ENCODE assay signal across 9 mouse cellular contexts in the genomic region with DNA sequence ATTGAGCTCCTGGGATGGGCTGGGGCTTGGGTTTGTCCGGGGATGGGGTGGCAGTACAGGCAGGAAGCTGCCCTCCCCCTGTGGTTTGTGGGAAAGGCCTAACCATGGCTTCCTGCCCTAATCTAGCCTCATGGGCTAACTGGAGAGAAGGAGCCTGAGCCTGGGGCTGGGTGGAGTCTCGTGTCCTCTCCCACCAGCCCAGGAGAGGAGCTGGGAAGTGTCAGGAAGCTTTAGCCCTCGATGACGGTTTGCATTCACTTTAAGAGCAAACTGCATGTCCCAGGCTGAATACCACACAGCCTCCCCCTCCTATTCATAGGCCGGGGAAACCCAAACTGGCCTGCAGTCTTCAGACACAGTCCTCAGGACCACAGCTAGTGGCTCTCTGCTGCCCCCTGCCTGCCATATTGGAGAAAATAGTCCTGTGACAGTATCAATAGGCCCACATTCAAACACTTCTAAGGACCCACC. TPM values are rescaled to one million over a fixed set of nuclear protein-coding genes. Genes with fewer than 3 reads are reported as not detected.
DNase-seq lines count a peak whose midpoint lies in the region; ATAC-seq and TF ChIP-seq lines count a peak whose summit lies in the region.
"Had no signal": no experiment of that assay in that cellular context is flagged by ENCODE, and none has a peak within 500 bp of the region (broad histone marks: within the 10 kb centered on the region; RNA-seq: fewer than 3 reads in every experiment).

No protein-coding gene starts in this region.

- ATAC-seq in intestine, embryonic 14.5 days (replicated peaks; ENCODE audit: low FRiP score, low TSS enrichment, low read depth): no peak
- ATAC-seq in intestine, embryonic 15.5 days: no peak
- ATAC-seq in G1E (ENCODE audit: extremely low read depth, insufficient number of reproducible peaks, low FRiP score, poor library complexity, severe bottlenecking): peak; percentile 35; the same call in 1 of the 2 replicates
- peak; percentile 24 for ATAC-seq in forebrain, postnatal 0 days
- peak; percentile 38 for ATAC-seq in megakaryocyte, adult 5-6 weeks (ENCODE audit: poor library complexity, severe bottlenecking)

- peak; percentile 84 for DNase-seq in intestine, embryonic 14.5 days (ENCODE audit: low spot score)
- peak; percentile 69 for DNase-seq in G1E (ENCODE audit: low spot score)
- peak; percentile 80 for DNase-seq in cerebellum, adult 8-10 months
- peak; percentile 88 for DNase-seq in forebrain, postnatal 0 days
- DNase-seq in layer of hippocampus, adult 2 months (ENCODE audit: low spot score in 2 of 2): peak; percentile 55 to 73
- peak; percentile 56 to 83 for DNase-seq in spleen, postnatal 10 days (ENCODE audit: low spot score in 2 of 2)

- TF ChIP-seq CTCF in G1E (IDR thresholded peaks at IDR 0.05; ENCODE audit: low read depth, low read length): peak; percentile 72
- peak; percentile 92 for TF ChIP-seq CTCF in forebrain, postnatal 0 days (IDR thresholded peaks at IDR 0.05; ENCODE audit: low read depth)
- TF ChIP-seq CTCF in layer of hippocampus, adult 2 months (conservative IDR thresholded peaks at IDR 0.05): peak; percentile 84

- peaks cover 22% of the 10 kb centered on the region for H3K27me3 ChIP-seq in intestine, embryonic 14.5 days (replicated peaks; ENCODE audit: control insufficient read depth, insufficient read depth, low read length)
- peaks cover 30% of the 10 kb centered on the region for H3K27me3 ChIP-seq in intestine, embryonic 15.5 days (replicated peaks)
- H3K27me3 ChIP-seq in G1E (ENCODE audit: insufficient read depth, low read length): peaks cover 64% of the 10 kb centered on the region
- H3K27me3 ChIP-seq in forebrain, postnatal 0 days (ENCODE audit: insufficient read depth, low read length): no peaks in the 10 kb centered on the region; the same call in 1 of the 2 replicates

- H3K4me2 ChIP-seq in intestine, embryonic 14.5 days (ENCODE audit: low read length): no peak overlapping the region
- no peak overlapping the region for H3K4me2 ChIP-seq in intestine, embryonic 15.5 days (replicated peaks)
- no peak overlapping the region for H3K4me2 ChIP-seq in forebrain, postnatal 0 days (ENCODE audit: low read depth)
- H3K4me2 ChIP-seq: embryonic facial prominence, embryonic 15.5 days had no signal

- no peak overlapping the region for H3K9ac ChIP-seq in intestine, embryonic 14.5 days (ENCODE audit: low read length)
- H3K9ac ChIP-seq in intestine, embryonic 15.5 days: no peak overlapping the region
- no peak overlapping the region for H3K9ac ChIP-seq in forebrain, postnatal 0 days
- H3K9ac ChIP-seq: embryonic facial prominence, embryonic 15.5 days had no signal

- no peaks in the 10 kb centered on the region for H3K36me3 ChIP-seq in intestine, embryonic 14.5 days (ENCODE audit: control insufficient read depth, insufficient read depth, low read length)
- H3K36me3 ChIP-seq in intestine, embryonic 15.5 days: no peaks in the 10 kb centered on the region
- no peaks in the 10 kb centered on the region for H3K36me3 ChIP-seq in G1E (replicated peaks)
- no peaks in the 10 kb centered on the region; the same call in 1 of the 2 replicates for H3K36me3 ChIP-seq in forebrain, postnatal 0 days (ENCODE audit: insufficient read depth)
- H3K36me3 ChIP-seq: embryonic facial prominence, embryonic 15.5 days had no signal

- no peak overlapping the region for H3K27ac ChIP-seq in intestine, embryonic 14.5 days (ENCODE audit: low read depth)
- H3K27ac ChIP-seq in intestine, embryonic 15.5 days: no peak overlapping the region
- H3K27ac ChIP-seq in forebrain, postnatal 0 days (ENCODE audit: low read depth, low read length): no peak overlapping the region
- H3K27ac ChIP-seq in layer of hippocampus, adult 2 months: no peak overlapping the region
- H3K27ac ChIP-seq: embryonic facial prominence, embryonic 15.5 days had no signal

- no peak overlapping the region for H3K4me3 ChIP-seq in intestine, embryonic 14.5 days (ENCODE audit: low read depth, low read length)
- no peak overlapping the region for H3K4me3 ChIP-seq in intestine, embryonic 15.5 days (replicated peaks)
- no peak overlapping the region for H3K4me3 ChIP-seq in G1E (ENCODE audit: low read depth, low read length)
- H3K4me3 ChIP-seq in forebrain, postnatal 0 days (ENCODE audit: low read depth, low read length): no peak overlapping the region
- H3K4me3 ChIP-seq in layer of hippocampus, adult 2 months: no peak overlapping the region
- H3K4me3 ChIP-seq: embryonic facial prominence, embryonic 15.5 days had no signal

- H3K4me1 ChIP-seq in intestine, embryonic 14.5 days (replicated peaks; ENCODE audit: control insufficient read depth, insufficient read depth, low read length): no peaks in the 10 kb centered on the region
- 0 out of 2 replicates have a peak, but pooled peaks cover 5% of the 10 kb centered on the region for H3K4me1 ChIP-seq in intestine, embryonic 15.5 days (replicated peaks)
- peaks cover 49% of the 10 kb centered on the region for H3K4me1 ChIP-seq in G1E (ENCODE audit: insufficient read depth, low read depth, low read length)
- peaks cover 4% of the 10 kb centered on the region for H3K4me1 ChIP-seq in forebrain, postnatal 0 days (ENCODE audit: insufficient read depth)

- 37% methylated on average over 5 of the region's 5 CpGs for WGBS in intestine, embryonic 14.5 days
- 34% methylated on average over 5 of the region's 5 CpGs for WGBS in intestine, embryonic 15.5 days
- 39% methylated on average over 5 of the region's 5 CpGs for WGBS in forebrain, postnatal 0 days

- H3K9me3 ChIP-seq in intestine, embryonic 14.5 days (ENCODE audit: control insufficient read depth, low read length): no peaks in the 10 kb centered on the region
- no peaks in the 10 kb centered on the region for H3K9me3 ChIP-seq in intestine, embryonic 15.5 days
- H3K9me3 ChIP-seq in G1E (replicated peaks): no peaks in the 10 kb centered on the region
- no peaks in the 10 kb centered on the region for H3K9me3 ChIP-seq in forebrain, postnatal 0 days (ENCODE audit: low read length)
- H3K9me3 ChIP-seq: embryonic facial prominence, embryonic 15.5 days had no signal

RNA-seq across cellular contexts. Expression of gene Abca2, which starts 1.7 kb away (rescaled TPM):
- polyA plus RNA-seq in intestine, embryonic 14.5 days (2014; fragmentation: Nextera tagmentation; extraction: Ambion mirVana): 4.8 and 4.9 TPM in 2 replicates
- 2.8 and 3.7 TPM in 2 replicates for polyA plus RNA-seq in intestine, embryonic 15.5 days (2015; fragmentation: Nextera tagmentation; extraction: Ambion mirVana)
- total RNA-seq in G1E (2014; fragmentation: Nextera tagmentation) (9.8 and 18.6 TPM in 2 replicates), G1E (2017) (2.8 and 5.3 TPM in 2 replicates)
- 5.9 and 6.0 TPM in 2 replicates for polyA plus RNA-seq in G1E (2012)
- 51.5 and 67.4 TPM in 2 replicates for total RNA-seq in forebrain, postnatal 0 days (2014; rRNA removed)
- polyA plus RNA-seq in forebrain, postnatal 0 days (2015; fragmentation: Nextera tagmentation; extraction: Ambion mirVana): 8.8 and 10.5 TPM in 2 replicates
- total RNA-seq in layer of hippocampus, adult 2 months (2021): 100 to 1,000 TPM; 159 to 167 TPM
- total RNA-seq in megakaryocyte, adult 5-6 weeks (2015): 25.5 and 33.3 TPM in 2 replicates
- total RNA-seq in megakaryocyte, adult 5-6 weeks (2017): 12.0 and 13.0 TPM in 2 replicates

RNA-seq across cellular contexts. Expression of gene Fut7, which starts 3.7 kb away (rescaled TPM):
- 0.15 TPM in 1 of 2 replicates, not detected in the other for polyA plus RNA-seq in intestine, embryonic 14.5 days (2014; fragmentation: Nextera tagmentation; extraction: Ambion mirVana)
- polyA plus RNA-seq in intestine, embryonic 15.5 days (2015; fragmentation: Nextera tagmentation; extraction: Ambion mirVana): 0.18 TPM in 1 of 2 replicates, not detected in the other
- not detected in 2 replicates for total RNA-seq in G1E (2014; fragmentation: Nextera tagmentation)
- total RNA-seq in G1E (2017): 0.22 TPM in 1 of 2 replicates, not detected in the other
- not detected in 2 replicates for polyA plus RNA-seq in G1E (2012)
- 1.3 TPM in 1 of 2 replicates, not detected in the other for total RNA-seq in forebrain, postnatal 0 days (2014; rRNA removed)
- 0.17 and 0.23 TPM in 2 replicates for polyA plus RNA-seq in forebrain, postnatal 0 days (2015; fragmentation: Nextera tagmentation; extraction: Ambion mirVana)
- total RNA-seq in layer of hippocampus, adult 2 months (2021): under 1 TPM in 1 of 2 experiments, not detected in 1; 0.37 TPM
- 10.1 and 11.6 TPM in 2 replicates for total RNA-seq in megakaryocyte, adult 5-6 weeks (2015)
- total RNA-seq in megakaryocyte, adult 5-6 weeks (2017): 20.4 and 21.5 TPM in 2 replicates

RNA-seq across cellular contexts. Expression of gene Npdc1, which starts 27.6 kb away (rescaled TPM):
- polyA plus RNA-seq in intestine, embryonic 14.5 days (2014; fragmentation: Nextera tagmentation; extraction: Ambion mirVana): 42.2 and 45.4 TPM in 2 replicates
- 40.9 and 48.2 TPM in 2 replicates for polyA plus RNA-seq in intestine, embryonic 15.5 days (2015; fragmentation: Nextera tagmentation; extraction: Ambion mirVana)
- total RNA-seq in G1E (2014; fragmentation: Nextera tagmentation) (not detected in 2 replicates), G1E (2017) (0.22 and 0.64 TPM in 2 replicates)
- not detected in 2 replicates for polyA plus RNA-seq in G1E (2012)
- total RNA-seq in forebrain, postnatal 0 days (2014; rRNA removed): 179 and 188 TPM in 2 replicates
- 413 and 442 TPM in 2 replicates for polyA plus RNA-seq in forebrain, postnatal 0 days (2015; fragmentation: Nextera tagmentation; extraction: Ambion mirVana)
- total RNA-seq in layer of hippocampus, adult 2 months (2021): 100 to 1,000 TPM; 429 to 433 TPM
- total RNA-seq in megakaryocyte, adult 5-6 weeks (2015): not detected in 2 replicates
- not detected in 2 replicates for total RNA-seq in megakaryocyte, adult 5-6 weeks (2017)

RNA-seq across cellular contexts. Expression of gene Clic3, which starts 29.9 kb away (rescaled TPM):
- 1.8 and 2.0 TPM in 2 replicates for polyA plus RNA-seq in intestine, embryonic 14.5 days (2014; fragmentation: Nextera tagmentation; extraction: Ambion mirVana)
- polyA plus RNA-seq in intestine, embryonic 15.5 days (2015; fragmentation: Nextera tagmentation; extraction: Ambion mirVana): 2.2 and 3.0 TPM in 2 replicates
- total RNA-seq in G1E (2014; fragmentation: Nextera tagmentation): not detected in 2 replicates
- 0.22 TPM in 1 of 2 replicates, not detected in the other for total RNA-seq in G1E (2017)
- polyA plus RNA-seq in G1E (2012): not detected in 2 replicates
- 0.48 TPM in 1 of 2 replicates, not detected in the other for total RNA-seq in forebrain, postnatal 0 days (2014; rRNA removed)
- polyA plus RNA-seq in forebrain, postnatal 0 days (2015; fragmentation: Nextera tagmentation; extraction: Ambion mirVana): 2.5 and 3.6 TPM in 2 replicates
- total RNA-seq in layer of hippocampus, adult 2 months (2021): under 1 TPM in 1 of 2 experiments, not detected in 1; 0.49 TPM
- not detected in 2 replicates for total RNA-seq in megakaryocyte, adult 5-6 weeks (2015)
- total RNA-seq in megakaryocyte, adult 5-6 weeks (2017): not detected in 2 replicates

RNA-seq across cellular contexts. Expression of gene Entpd2, which starts 31.1 kb away (rescaled TPM):
- 5.9 and 7.4 TPM in 2 replicates for polyA plus RNA-seq in intestine, embryonic 14.5 days (2014; fragmentation: Nextera tagmentation; extraction: Ambion mirVana)
- polyA plus RNA-seq in intestine, embryonic 15.5 days (2015; fragmentation: Nextera tagmentation; extraction: Ambion mirVana): 12.1 and 15.6 TPM in 2 replicates
- total RNA-seq in G1E (2014; fragmentation: Nextera tagmentation): not detected in 2 replicates
- total RNA-seq in G1E (2017): not detected in 2 replicates
- 0.03 TPM in 1 of 2 replicates, not detected in the other for polyA plus RNA-seq in G1E (2012)
- total RNA-seq in forebrain, postnatal 0 days (2014; rRNA removed): 8.2 and 13.5 TPM in 2 replicates
- polyA plus RNA-seq in forebrain, postnatal 0 days (2015; fragmentation: Nextera tagmentation; extraction: Ambion mirVana): 14.2 and 18.2 TPM in 2 replicates
- 10 to 100 TPM; 14.6 to 16.6 TPM for total RNA-seq in layer of hippocampus, adult 2 months (2021)
- not detected in 2 replicates for total RNA-seq in megakaryocyte, adult 5-6 weeks (2015)
- not detected in 2 replicates for total RNA-seq in megakaryocyte, adult 5-6 weeks (2017)

Comparison
In these comparisons a context has a peak if more than half of its experiments do, and no peak if none do; other contexts are left out.
1. ATAC-seq: peak in G1E (single experiment), forebrain, postnatal 0 days (single experiment) and megakaryocyte, adult 5-6 weeks (single experiment); none in intestine, embryonic 14.5 days (single experiment) and intestine, embryonic 15.5 days (single experiment).
2. RNA of gene Npdc1, which starts 27.6 kb away (total RNA-seq): 429 to 433 TPM in layer of hippocampus, adult 2 months and 179 to 188 TPM in forebrain, postnatal 0 days; 0.22 to 0.64 TPM in G1E and not detected in megakaryocyte, adult 5-6 weeks; every median in the first group is over 100 times any median in the second.
3. Peak in every context shown above with its lines, with median percentiles within 50 percentile points of each other: DNase-seq and CTCF ChIP-seq.